Mouse (Mus musculus) limb, embryonic 12.5 days (tissue): ENCODE data around the gene Ubd. TPM values are rescaled to one million over a fixed set of nuclear protein-coding genes. Genes with fewer than 3 reads are reported as not detected.
"Not testable (repeated sequence)": the region's sequence is repeated elsewhere in the genome, so short reads cannot be mapped to it uniquely, and the experiment has no call there.

Source experiments
- ATAC-seq: fragments of 200-750 bp; cut with Nextera tagmentation; 2 replicates; pipeline ENCODE4 v1.8.0; 2017; ENCODE audit warnings: low read depth, moderate TSS enrichment; ENCODE audit not compliant: insufficient number of reproducible peaks, insufficient read depth, low FRiP score, low TSS enrichment
- H3K27ac ChIP-seq: fragments of 300-500 bp; sonication (generic); 2 replicates; pipeline ENCODE4 v1.5.1; 2016; ENCODE audit warnings: mild to moderate bottlenecking, moderate library complexity
- H3K27me3 ChIP-seq: fragments of 300-500 bp; sonication (generic); 2 replicates; pipeline ENCODE4 v1.6.1; 2016; ENCODE audit warnings: mild to moderate bottlenecking, moderate library complexity
- H3K36me3 ChIP-seq: fragments of 300-500 bp; sonication (generic); 2 replicates; pipeline ENCODE4 v1.6.1; 2016; ENCODE audit warnings: mild to moderate bottlenecking, moderate library complexity
- H3K4me1 ChIP-seq: fragments of 300-500 bp; sonication (generic); replicated peaks from 2 replicates; pipeline ENCODE4 v1.6.1; 2016
- H3K4me2 ChIP-seq: fragments of 300-500 bp; sonication (generic); 2 replicates; pipeline ENCODE4 v1.6.1; 2016; ENCODE audit warnings: mild to moderate bottlenecking, moderate library complexity
- H3K4me3 ChIP-seq: fragments of 300-500 bp; sonication (generic); replicated peaks from 2 replicates; pipeline ENCODE4 v1.5.1; 2016; ENCODE audit warnings: mild to moderate bottlenecking
- H3K9ac ChIP-seq: fragments of 300-500 bp; sonication (generic); replicated peaks from 2 replicates; pipeline ENCODE4 v1.6.1; 2016; ENCODE audit warnings: mild to moderate bottlenecking, moderate library complexity
- H3K9me3 ChIP-seq: fragments of 300-500 bp; sonication (generic); 2 replicates; pipeline ENCODE4 v1.6.1; 2016; ENCODE audit warnings: mild to moderate bottlenecking, moderate library complexity
- WGBS: fragments of 180-500 bp; shearing (Covaris S2); methylation state at CpG from one replicate; pipeline ENCODE4 v1.1.7; 2016; 5-methylcytosine and 5-hydroxymethylcytosine counted together
- polyA plus RNA-seq: library from polyadenylated mRNA; unstranded; fragments of >200 nt; fragmentation: Nextera tagmentation; extraction: Ambion mirVana; gene quantifications from 2 replicates; pipeline ENCODE4 v1.2.1, GENCODE M21; 2016

Gene Ubd
- polyA plus RNA-seq, 1 experiment from 2014 or later: not detected

DNA sequence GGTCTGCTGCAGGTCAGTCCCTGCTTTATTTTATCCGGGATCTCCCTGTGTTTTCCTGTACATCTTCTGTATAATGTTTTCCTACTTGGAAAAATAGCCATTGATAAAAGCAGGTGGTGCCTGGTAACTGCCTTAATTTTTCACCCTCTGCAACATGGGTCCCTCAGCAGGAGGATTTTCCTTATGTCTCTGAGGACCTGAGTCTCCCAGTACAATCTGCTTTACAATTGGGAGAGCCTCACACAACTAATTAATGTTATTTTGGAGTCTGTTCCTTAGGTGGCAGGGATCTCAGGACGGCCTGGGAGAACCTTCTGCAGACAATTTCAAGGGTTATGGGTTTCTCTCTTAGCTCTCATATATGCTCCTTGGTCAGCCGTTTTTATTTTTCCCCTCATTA, 19.3 kb downstream of the Ubd start, which contains the start of gene Olfr95:
Gene Olfr95 (minus strand): TSS at position 101 of the 400 bp plus-strand sequence.
- Histone ChIP-seq H3K36me3 (no peaks in the 10 kb centered on the region), H3K9ac (no peak within 1 kb of the TSS), H3K27me3 (peaks cover 25% of the 10 kb centered on the region), H3K4me1 (peaks cover 3% of the 10 kb centered on the region; the same call in 1 of the 2 replicates), H3K27ac (no peak within 1 kb of the TSS), H3K9me3 (peaks cover 13% of the 10 kb centered on the region; the same call in 1 of the 2 replicates), H3K4me2 (no peak within 1 kb of the TSS), H3K4me3 (no peak within 1 kb of the TSS)
- 71% methylated on average over 3 of the region's 3 CpGs for WGBS
- no peak for ATAC-seq

- WGBS: 89% methylated on average over 3 of the region's 3 CpGs
- Histone ChIP-seq H3K4me2 (no peak overlapping the region), H3K9me3 (peaks cover 14% of the 10 kb centered on the region; the same call in 1 of the 2 replicates), H3K4me1 (no peaks in the 10 kb centered on the region), H3K27ac (no peak overlapping the region), H3K27me3 (no peaks in the 10 kb centered on the region; the same call in 1 of the 2 replicates), H3K36me3 (no peaks in the 10 kb centered on the region), H3K4me3 (no peak overlapping the region), H3K9ac (no peak overlapping the region)
- ATAC-seq: no peak
Observed at GRCm38 (mm10) chr17:37218486-37218885, 24.8 kb downstream of the Ubd start.

- peaks cover 14% of the 10 kb centered on the region; the same call in 1 of the 2 replicates for H3K9me3 ChIP-seq
- ATAC-seq: no peak
- no peaks in the 10 kb centered on the region for H3K36me3 ChIP-seq
- H3K4me3 ChIP-seq: no peak within 1 kb of the TSS
- no peak within 1 kb of the TSS for H3K27ac ChIP-seq
- no peaks in the 10 kb centered on the region for H3K27me3 ChIP-seq
- 64% methylated on average over 4 of the region's 4 CpGs for WGBS
- H3K4me1 ChIP-seq: no peaks in the 10 kb centered on the region
- no peak within 1 kb of the TSS for H3K9ac ChIP-seq
- H3K4me2 ChIP-seq: no peak within 1 kb of the TSS
Observed at GRCm38 (mm10) chr17:37219846-37220245, 26.2 kb downstream of the Ubd start, which contains the start of gene Olfr96. TSS of gene Olfr96 (plus strand) at chr17:37220146.

- Histone ChIP-seq H3K27ac (no peak overlapping the region), H3K9me3 (peaks cover 9% of the 10 kb centered on the region; the same call in 1 of the 2 replicates), H3K4me3 (no peak overlapping the region), H3K4me1 (no peaks in the 10 kb centered on the region), H3K9ac (no peak overlapping the region), H3K4me2 (no peak overlapping the region), H3K36me3 (no peaks in the 10 kb centered on the region), H3K27me3 (no peaks in the 10 kb centered on the region)
- 19% methylated on average over 1 of the region's 1 CpGs for WGBS
- ATAC-seq: no peak
Observed at GRCm38 (mm10) chr17:37221879-37222278, 28.2 kb downstream of the Ubd start.

DNA sequence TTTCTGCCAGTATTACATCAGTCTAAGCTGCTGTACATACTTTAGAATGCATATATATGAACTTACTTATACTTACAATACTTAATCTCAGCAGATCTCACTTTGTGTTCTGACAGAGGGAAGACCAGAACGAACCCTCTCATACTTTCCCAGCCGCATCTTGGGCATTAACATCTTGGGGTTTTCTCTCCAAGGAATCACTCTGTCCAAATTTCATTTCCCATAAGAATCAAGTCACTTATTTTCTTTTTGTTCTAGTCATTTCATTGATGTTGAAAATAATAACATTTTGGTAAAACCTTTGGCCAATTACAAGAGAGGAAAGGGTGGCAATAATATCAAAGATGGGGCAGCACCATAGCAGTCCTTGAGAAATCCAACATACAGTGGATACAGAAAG, 43.5 kb downstream of the Ubd start, which contains the start of gene Olfr97:
Gene Olfr97 (minus strand): TSS at position 101 of the 400 bp plus-strand sequence.
- ATAC-seq, H3K36me3 ChIP-seq, H3K27me3 ChIP-seq, H3K4me3 ChIP-seq, H3K4me1 ChIP-seq, H3K9ac ChIP-seq, H3K9me3 ChIP-seq, H3K4me2 ChIP-seq, H3K27ac ChIP-seq: not testable (repeated sequence)
- WGBS: 90% methylated on average over 2 of the region's 2 CpGs

GRCm38 (mm10) chr17:37242198-37242597, 48.5 kb downstream of the Ubd start:
- H3K36me3 ChIP-seq: no peaks in the 10 kb centered on the region
- no peak overlapping the region for H3K9ac ChIP-seq
- H3K4me3 ChIP-seq: no peak overlapping the region
- no peaks in the 10 kb centered on the region for H3K27me3 ChIP-seq
- H3K9me3 ChIP-seq: no peaks in the 10 kb centered on the region
- WGBS: 64% methylated on average over 3 of the region's 3 CpGs
- H3K4me2 ChIP-seq: no peak overlapping the region
- no peaks in the 10 kb centered on the region for H3K4me1 ChIP-seq
- ATAC-seq: no peak
- H3K27ac ChIP-seq: no peak overlapping the region

Other genes starting within 250 kb of the Ubd start
- gene Ppp1r11, start 242.2 kb upstream of the Ubd start, polyA plus RNA-seq: 109 and 116 TPM in 2 replicates
- gene Znrd1, start 235.3 kb upstream of the Ubd start, polyA plus RNA-seq: 114 and 115 TPM in 2 replicates
- gene Znrd1as, start 235.3 kb upstream of the Ubd start, polyA plus RNA-seq: 7.0 and 7.4 TPM in 2 replicates
- not detected in 2 replicates for gene 2410137M14Rik, start 212.7 kb upstream of the Ubd start, polyA plus RNA-seq
- 1.4 and 1.9 TPM in 2 replicates for gene H2-M5, start 204.4 kb upstream of the Ubd start, polyA plus RNA-seq
- gene Zfp57, start 192.7 kb upstream of the Ubd start, polyA plus RNA-seq: 124 and 130 TPM in 2 replicates
- 0.24 TPM in 1 of 2 replicates, not detected in the other for gene Mog, start 170.5 kb upstream of the Ubd start, polyA plus RNA-seq
- 18.0 and 18.1 TPM in 2 replicates for gene Gabbr1, start 147.9 kb upstream of the Ubd start, polyA plus RNA-seq
- 0.08 TPM in 1 of 2 replicates, not detected in the other for gene Olfr90, start 105.4 kb upstream of the Ubd start, polyA plus RNA-seq
- not detected in 2 replicates for gene Olfr91, start 95.6 kb upstream of the Ubd start, polyA plus RNA-seq
- not detected in 2 replicates for gene Olfr92, start 73.8 kb upstream of the Ubd start, polyA plus RNA-seq
- not detected in 2 replicates for gene Olfr93, start 32.4 kb upstream of the Ubd start, polyA plus RNA-seq
- gene Olfr94, start 7.1 kb downstream of the Ubd start, polyA plus RNA-seq: not detected in 2 replicates
- not detected in 2 replicates for gene Olfr95, start 19.2 kb downstream of the Ubd start, polyA plus RNA-seq
- not detected in 2 replicates for gene Olfr96, start 26.3 kb downstream of the Ubd start, polyA plus RNA-seq
- gene Olfr97, start 43.4 kb downstream of the Ubd start, polyA plus RNA-seq: not detected in 2 replicates
- gene Olfr98, start 69.9 kb downstream of the Ubd start, polyA plus RNA-seq: not detected in 2 replicates
- 1.6 and 1.8 TPM in 2 replicates for gene H2-M3, start 76.3 kb downstream of the Ubd start, polyA plus RNA-seq
- gene Olfr99, start 89.6 kb downstream of the Ubd start, polyA plus RNA-seq: not detected in 2 replicates
- gene Olfr101, start 110.4 kb downstream of the Ubd start, polyA plus RNA-seq: not detected in 2 replicates
- not detected in 2 replicates for gene Olfr102, start 123.2 kb downstream of the Ubd start, polyA plus RNA-seq
- not detected in 2 replicates for gene Olfr103, start 145.8 kb downstream of the Ubd start, polyA plus RNA-seq
- gene Olfr104-ps, start 165.7 kb downstream of the Ubd start, polyA plus RNA-seq: not detected in 2 replicates
- gene Olfr105-ps, start 185.1 kb downstream of the Ubd start, polyA plus RNA-seq: not detected in 2 replicates
- gene Olfr106-ps, start 196.5 kb downstream of the Ubd start, polyA plus RNA-seq: not detected in 2 replicates
- gene Olfr107, start 205.3 kb downstream of the Ubd start, polyA plus RNA-seq: not detected in 2 replicates